Mouse (Mus musculus) liver (tissue): Measurements from ENCODE around the gene Pacsin3.

Source experiments
- DNase-seq: peaks from one replicate; pipeline ENCODE4 v3.0.0-alpha.2; 2020; ENCODE audit warnings: mixed read lengths

Gene Pacsin3

GRCm38 (mm10) chr2:91263692-91264660 is 8.2 kb downstream of the Pacsin3 start:
- no peak for DNase-seq

DNA sequence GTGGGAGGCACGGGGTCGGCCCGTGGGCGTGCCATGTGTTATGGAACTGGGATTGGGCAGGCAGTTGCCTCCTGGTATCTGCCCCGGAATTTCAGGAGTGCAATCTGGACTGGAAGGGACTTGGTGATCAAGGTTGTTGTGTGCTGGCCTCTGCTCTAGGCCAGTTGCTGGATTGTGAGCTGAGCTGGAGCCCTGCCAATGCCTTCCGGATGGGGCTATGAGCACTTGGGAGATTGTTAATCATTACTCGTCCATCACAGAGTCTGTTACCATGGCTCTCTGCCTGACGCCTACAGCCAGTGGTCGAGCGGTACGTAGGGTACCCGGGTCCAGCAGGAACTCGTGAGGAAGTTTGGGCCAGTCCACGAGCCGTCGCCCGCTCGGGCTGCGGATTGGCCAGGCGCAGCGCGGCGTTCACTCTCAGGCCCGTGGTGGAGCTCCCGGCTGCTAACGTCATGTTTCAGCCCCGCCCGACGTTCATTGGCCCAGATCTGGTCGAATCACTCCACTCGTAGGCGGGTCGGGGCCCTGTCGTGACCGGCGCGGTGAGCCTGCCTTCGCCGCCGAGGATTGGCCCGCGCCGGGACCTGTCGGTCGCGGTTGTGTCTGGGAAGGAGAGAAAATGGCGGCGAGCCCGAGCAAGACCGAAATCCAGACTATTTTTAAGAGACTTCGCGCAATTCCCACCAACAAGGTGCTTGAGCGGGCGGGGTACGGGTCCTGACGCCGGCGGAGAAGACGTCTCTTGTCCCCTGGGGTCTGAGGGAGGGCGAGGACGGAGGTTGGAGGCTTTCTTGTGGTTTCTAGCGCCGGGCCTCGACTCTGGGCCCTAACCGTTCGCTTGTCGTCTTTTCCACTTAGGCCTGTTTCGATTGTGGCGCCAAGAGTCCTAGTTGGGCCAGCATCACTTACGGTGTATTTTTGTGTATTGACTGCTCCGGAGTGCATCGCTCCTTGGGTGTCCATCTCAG is 9.2 kb downstream of the Pacsin3 start, which contains the start of gene Arfgap2:
Gene Arfgap2 (plus strand): TSS at position 264 of the 971 bp plus-strand sequence.
- DNase-seq: peak; percentile 98

GRCm38 (mm10) chr2:91268042-91268441 is 12.3 kb downstream of the Pacsin3 start:
- no peak for DNase-seq

GRCm38 (mm10) chr2:91268706-91269105 is 13.0 kb downstream of the Pacsin3 start:
- peak; percentile 32 for DNase-seq

DNA sequence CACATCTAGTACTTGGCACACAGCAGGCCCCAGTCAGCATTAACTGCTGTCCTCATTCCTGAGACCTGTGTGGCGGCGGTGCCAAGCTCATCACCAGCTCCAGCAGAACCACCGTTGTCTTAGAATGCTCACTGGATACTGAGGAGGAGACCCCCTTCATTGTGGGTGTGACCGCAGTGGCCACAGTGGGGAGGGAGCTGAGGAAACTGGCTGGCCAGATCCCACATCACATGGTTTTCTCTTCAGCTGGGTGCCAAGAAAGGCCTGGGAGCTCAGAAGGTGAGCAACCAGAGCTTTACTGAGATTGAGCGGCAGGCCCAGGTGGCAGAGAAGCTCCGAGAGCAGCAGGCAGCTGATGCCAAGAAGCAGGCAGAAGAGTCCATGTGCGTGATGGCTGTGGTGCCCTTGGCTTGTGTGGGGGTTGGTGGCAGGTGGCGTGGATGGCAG is 14.0 kb downstream of the Pacsin3 start:
- no peak for DNase-seq

DNA sequence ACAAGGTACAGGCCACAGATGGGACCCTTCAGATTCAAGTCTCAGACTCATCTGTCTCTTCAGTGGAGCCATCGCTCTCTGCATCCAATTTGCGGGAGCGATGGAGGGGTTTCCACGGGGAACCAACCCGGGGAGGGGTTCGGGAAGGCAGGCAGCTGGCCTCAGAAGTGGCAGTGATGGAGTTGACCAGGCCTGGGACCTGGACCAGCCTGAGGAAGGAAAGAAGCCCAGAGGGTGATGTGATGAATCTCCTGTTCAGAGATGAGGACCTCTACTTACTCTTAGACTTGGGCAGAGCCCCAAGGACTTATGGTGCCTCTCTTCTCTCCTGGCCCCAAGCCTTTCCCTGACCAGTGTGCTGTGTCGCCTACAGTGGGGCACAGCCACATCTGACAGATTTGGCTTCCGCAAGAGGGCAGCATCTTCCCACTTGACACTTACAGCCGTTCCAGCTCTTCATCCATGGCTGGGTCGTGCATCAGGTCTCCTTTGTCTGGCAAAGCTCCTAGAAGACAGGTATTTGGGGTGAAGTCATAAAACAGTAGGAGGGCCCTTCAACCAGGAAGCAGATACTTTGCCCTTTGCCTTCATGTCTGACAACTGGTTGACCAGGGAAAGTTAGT is 23.1 kb downstream of the Pacsin3 start:
- DNase-seq: peak; percentile 56

DNA sequence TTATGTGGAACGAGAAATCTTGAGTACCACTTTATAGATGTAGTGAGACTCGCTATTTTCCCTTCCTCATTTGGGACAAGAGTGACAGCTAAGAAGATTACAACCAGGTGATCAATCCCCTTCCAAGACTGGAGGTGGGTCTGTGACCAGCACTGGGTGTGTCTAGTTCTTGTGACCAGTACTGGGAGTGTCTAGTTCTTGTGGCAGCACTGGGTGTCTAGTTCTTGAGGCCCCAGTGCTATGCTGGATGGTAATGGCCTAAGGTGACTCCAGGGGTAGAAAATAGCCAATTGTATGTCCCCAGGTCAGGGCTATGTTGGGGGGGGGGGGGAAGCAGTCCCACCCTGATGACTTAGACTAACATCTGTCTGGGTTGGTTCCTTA is 23.6 kb downstream of the Pacsin3 start:
- DNase-seq: no peak

DNA sequence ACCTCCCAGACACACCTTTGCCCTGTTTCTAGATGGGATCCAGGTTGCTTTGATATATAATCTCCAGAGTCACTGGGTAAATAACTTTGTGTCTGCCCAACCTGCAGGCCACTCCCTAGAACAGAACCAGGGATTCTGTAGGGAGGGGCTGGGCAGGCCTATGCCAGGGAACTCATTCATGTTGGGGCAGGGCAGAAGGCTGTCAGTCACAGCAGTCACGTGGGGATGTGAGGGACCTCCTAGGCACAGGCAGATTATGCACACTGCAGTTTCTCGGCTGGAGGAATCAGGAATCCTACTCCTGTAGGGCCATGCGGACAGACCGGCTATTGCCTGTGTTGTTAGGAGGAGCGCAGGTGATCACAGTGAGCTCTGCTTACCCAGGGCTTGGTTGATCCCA is 25.6 kb downstream of the Pacsin3 start:
- no peak for DNase-seq

GRCm38 (mm10) chr2:91283972-91284371 is 28.2 kb downstream of the Pacsin3 start:
- DNase-seq: no peak

- DNase-seq: no peak
These were observed 28.8 kb downstream of the Pacsin3 start for GRCm38 (mm10) chr2:91284375-91285199.

GRCm38 (mm10) chr2:91285885-91286505 is 30.2 kb downstream of the Pacsin3 start:
- DNase-seq: peak; percentile 79

DNA sequence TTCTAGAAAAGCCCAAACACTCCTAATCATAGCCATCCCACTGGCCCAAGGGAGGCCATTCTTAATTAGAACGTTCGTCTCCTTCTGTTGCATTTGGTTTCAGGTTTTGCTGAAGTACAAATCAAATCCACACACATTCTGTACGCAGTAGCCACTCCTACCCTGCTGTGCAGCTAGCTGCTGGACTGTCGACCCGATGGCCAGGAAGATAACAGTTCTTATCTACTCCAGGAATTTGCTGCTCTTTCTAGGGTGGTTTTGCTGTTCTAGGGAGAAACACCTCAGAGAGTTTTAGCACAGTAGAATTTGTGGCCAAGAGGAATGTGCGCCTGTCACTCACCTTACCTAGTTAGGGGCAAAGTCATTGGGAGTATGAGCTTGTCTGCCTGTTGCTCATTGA is 31.8 kb downstream of the Pacsin3 start:
- no peak for DNase-seq

- no peak for DNase-seq
These were observed 35.6 kb downstream of the Pacsin3 start for GRCm38 (mm10) chr2:91291197-91292007.

- DNase-seq: no peak
These were observed 38.5 kb downstream of the Pacsin3 start for GRCm38 (mm10) chr2:91294226-91294625.

GRCm38 (mm10) chr2:91295895-91296294 is 40.1 kb downstream of the Pacsin3 start:
- no peak for DNase-seq

GRCm38 (mm10) chr2:91299156-91299555 is 43.4 kb downstream of the Pacsin3 start:
- DNase-seq: no peak

GRCm38 (mm10) chr2:91300784-91301183 is 45.0 kb downstream of the Pacsin3 start:
- DNase-seq: no peak

DNA sequence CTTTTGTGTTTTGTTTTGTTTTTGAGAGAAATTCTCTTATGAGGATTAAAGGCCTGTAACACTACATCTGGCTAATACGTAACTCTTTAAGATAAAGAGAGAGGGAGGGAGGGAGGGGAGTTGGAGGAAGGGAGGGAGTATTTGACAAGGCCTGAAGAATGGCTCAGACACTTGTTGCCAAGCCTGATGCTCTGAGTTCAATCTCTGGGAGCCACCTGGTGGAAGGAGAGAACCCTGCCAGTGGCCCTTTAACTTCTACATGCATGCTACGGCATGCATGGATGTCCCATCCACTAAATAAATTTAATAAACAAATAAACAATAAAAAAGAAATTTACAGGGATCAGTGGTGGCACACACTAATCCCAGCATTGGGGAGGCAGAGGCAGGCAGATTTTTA is 46.1 kb downstream of the Pacsin3 start:
- no peak for DNase-seq

DNA sequence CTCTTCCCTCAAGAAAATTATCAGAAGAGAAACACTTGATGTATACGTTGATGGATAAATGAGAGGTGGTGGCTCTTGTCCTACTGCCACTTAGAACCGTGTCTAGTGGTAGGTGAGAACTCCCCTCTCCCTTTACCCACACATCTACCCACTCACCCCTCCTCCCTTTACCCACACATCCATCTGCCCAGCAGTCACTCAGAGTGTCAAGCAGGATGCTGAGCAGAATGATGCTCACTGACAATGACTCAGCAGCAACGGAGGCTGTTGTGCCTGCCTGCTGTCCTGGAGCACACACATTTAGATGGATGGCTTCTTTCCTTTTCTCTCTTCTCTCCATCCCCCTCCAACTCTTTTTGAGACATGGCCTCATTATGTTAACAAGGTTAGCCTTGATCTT is 47.1 kb downstream of the Pacsin3 start:
- DNase-seq: no peak

DNA sequence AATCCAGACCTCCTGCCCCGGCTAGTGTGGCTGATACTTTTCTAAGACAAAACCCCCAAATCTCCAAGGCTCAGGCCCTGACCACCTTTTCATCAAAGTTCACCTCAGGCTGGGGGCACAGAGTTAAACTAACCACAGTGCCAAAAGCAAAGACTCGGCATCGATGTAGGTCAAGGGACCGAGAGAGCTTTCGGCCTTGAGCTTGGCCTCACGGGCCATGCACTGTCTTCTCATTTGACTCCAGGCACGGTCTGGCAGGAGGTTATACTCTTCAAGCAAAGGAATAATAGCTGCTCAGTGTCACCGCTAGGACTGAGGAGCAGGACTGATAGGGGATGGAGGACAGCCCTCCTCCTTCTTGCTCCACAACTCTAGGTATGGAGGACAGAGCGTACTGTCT is 50.2 kb downstream of the Pacsin3 start:
- DNase-seq: no peak
